Mouse (Mus musculus): ENCODE results near the gene Ccdc162.

Gene Ccdc162

GRCm38 (mm10) chr10:41632062-41632461 is 84.4 kb downstream of the Ccdc162 start:
- no peak for DNase-seq

GRCm38 (mm10) chr10:41626996-41627395 is 89.4 kb downstream of the Ccdc162 start:
- DNase-seq: no peak

GRCm38 (mm10) chr10:41619988-41620387 is 96.4 kb downstream of the Ccdc162 start:
- no peak for DNase-seq

GRCm38 (mm10) chr10:41615487-41615886 is 100.9 kb downstream of the Ccdc162 start:
- no peak for DNase-seq

- DNase-seq: no peak
These were observed 104.5 kb downstream of the Ccdc162 start for GRCm38 (mm10) chr10:41611941-41612340.

GRCm38 (mm10) chr10:41609475-41609874 is 107.0 kb downstream of the Ccdc162 start:
- DNase-seq: no peak

- DNase-seq: no peak
These were observed 107.9 kb downstream of the Ccdc162 start for GRCm38 (mm10) chr10:41608485-41608884.

GRCm38 (mm10) chr10:41602667-41603066 is 113.8 kb downstream of the Ccdc162 start:
- no peak for DNase-seq

GRCm38 (mm10) chr10:41601898-41602545 is 114.4 kb downstream of the Ccdc162 start:
- DNase-seq: no peak

- DNase-seq: no peak
These were observed 115.1 kb downstream of the Ccdc162 start for GRCm38 (mm10) chr10:41601302-41601701.

GRCm38 (mm10) chr10:41599051-41599450 is 117.4 kb downstream of the Ccdc162 start:
- no peak for DNase-seq

GRCm38 (mm10) chr10:41598221-41598620 is 118.2 kb downstream of the Ccdc162 start:
- peak; percentile 29 for DNase-seq

GRCm38 (mm10) chr10:41595550-41595949 is 120.9 kb downstream of the Ccdc162 start:
- no peak for DNase-seq

- no peak for DNase-seq
These were observed 121.5 kb downstream of the Ccdc162 start for GRCm38 (mm10) chr10:41594957-41595356.

GRCm38 (mm10) chr10:41594433-41594832 is 122.0 kb downstream of the Ccdc162 start:
- no peak for DNase-seq

- DNase-seq: no peak
These were observed 127.8 kb downstream of the Ccdc162 start for GRCm38 (mm10) chr10:41588616-41589015.

- no peak for DNase-seq
These were observed 129.2 kb downstream of the Ccdc162 start for GRCm38 (mm10) chr10:41586947-41587852.

GRCm38 (mm10) chr10:41583383-41583782 is 133.1 kb downstream of the Ccdc162 start:
- no peak for DNase-seq

- DNase-seq: no peak
These were observed 133.5 kb downstream of the Ccdc162 start for GRCm38 (mm10) chr10:41582901-41583361.

- no peak for DNase-seq
These were observed 136.0 kb downstream of the Ccdc162 start for GRCm38 (mm10) chr10:41580441-41580840.

- DNase-seq: no peak
These were observed 137.9 kb downstream of the Ccdc162 start for GRCm38 (mm10) chr10:41578541-41578940.

GRCm38 (mm10) chr10:41576328-41576833 is 140.1 kb downstream of the Ccdc162 start:
- no peak for DNase-seq

- no peak for DNase-seq
These were observed 140.7 kb downstream of the Ccdc162 start for GRCm38 (mm10) chr10:41575451-41576327.

All from right cerebral cortex, postnatal 25 days (tissue).